19 mouse cellular contexts compared by ENCODE assay signal in the genomic region with DNA sequence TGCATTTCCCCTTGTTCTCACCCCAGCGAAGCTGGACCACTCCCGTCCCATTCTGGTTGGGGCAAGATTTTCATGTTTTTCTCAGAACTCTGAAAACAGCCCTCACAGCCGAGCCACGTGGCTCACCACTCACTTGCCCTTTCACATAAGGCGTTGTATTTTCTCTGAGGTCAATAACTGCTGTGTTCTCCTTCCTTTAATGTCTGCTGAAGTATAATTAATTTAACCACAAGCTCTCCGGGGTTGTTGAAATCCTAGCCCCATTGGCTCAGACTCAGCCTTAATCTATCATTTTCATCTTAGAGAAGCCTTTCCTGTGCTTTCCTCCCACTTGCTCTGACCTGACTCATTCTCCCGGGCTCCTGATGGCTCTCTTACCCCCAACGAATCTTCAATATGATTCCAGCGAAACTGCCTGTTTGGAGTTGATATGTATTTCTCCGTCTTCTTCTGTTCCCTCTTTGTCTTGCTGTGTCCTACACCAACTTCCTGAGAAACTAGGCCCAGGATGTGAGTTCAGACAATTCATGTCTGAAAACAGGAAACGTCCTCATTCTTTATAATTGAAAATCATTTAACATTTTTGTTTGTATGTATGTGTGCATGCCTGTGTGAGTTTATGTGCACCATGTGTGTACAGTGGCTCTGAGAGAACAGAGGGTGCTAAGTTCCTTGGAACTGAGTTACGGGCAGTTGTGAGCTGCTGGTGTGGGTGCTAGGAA. TPM values are rescaled to one million over a fixed set of nuclear protein-coding genes. Genes with fewer than 3 reads are reported as not detected.
DNase-seq lines count a peak whose midpoint lies in the region; ATAC-seq and TF ChIP-seq lines count a peak whose summit lies in the region.
"Had no signal": no experiment of that assay in that cellular context is flagged by ENCODE, and none has a peak within 500 bp of the region (broad histone marks: within the 10 kb centered on the region; RNA-seq: fewer than 3 reads in every experiment).

No protein-coding gene starts in this region.

- no peak overlapping the region for H3K4me2 ChIP-seq in midbrain, embryonic 15.5 days
- H3K4me2 ChIP-seq: embryonic facial prominence, embryonic 13.5 days; forebrain, embryonic 13.5 days; liver, embryonic 13.5 days; midbrain, embryonic 11.5 days; neural tube, embryonic 12.5 days had no signal

- TF ChIP-seq CTCF in thymus, adult 2 months (IDR thresholded peaks at IDR 0.05; ENCODE audit: borderline replicate concordance, control insufficient read depth, extremely low read depth, insufficient read depth, low read length, poor library complexity): no peak

- H3K27me3 ChIP-seq in thymus, adult 2 months (ENCODE audit: control insufficient read depth, insufficient read depth, low read length): no peaks in the 10 kb centered on the region
- H3K27me3 ChIP-seq in midbrain, embryonic 15.5 days (replicated peaks): no peaks in the 10 kb centered on the region
- H3K27me3 ChIP-seq: embryonic facial prominence, embryonic 13.5 days; forebrain, embryonic 13.5 days; neural tube, embryonic 12.5 days had no signal

- peak; percentile 14 for DNase-seq in embryo, embryonic 10.5 days (ENCODE audit: low spot score)
- DNase-seq in embryo, embryonic 9.5 days (ENCODE audit: extremely low spot score): no peak
- no peak for DNase-seq in thymus, adult 2 months
- no peak for DNase-seq in thymus, postnatal 0 days (ENCODE audit: low spot score)
- peak; percentile 23 to 49 for DNase-seq in natural killer cell, adult 2 months (ENCODE audit: low spot score in 2 of 2)
- no peak for DNase-seq in cerebellum, adult 9-11 months
- DNase-seq: adrenal gland, adult 2 months; cerebellum, adult 9-10 months; kidney, adult 2 months; liver, embryonic 13.5 days; lung, postnatal 10 days had no signal

- H3K9me3 ChIP-seq in midbrain, embryonic 15.5 days: no peaks in the 10 kb centered on the region
- H3K9me3 ChIP-seq: embryonic facial prominence, embryonic 13.5 days; forebrain, embryonic 13.5 days; heart, embryonic 10.5 days; limb, embryonic 10.5 days; liver, embryonic 13.5 days; neural tube, embryonic 12.5 days had no signal

- H3K9ac ChIP-seq in midbrain, embryonic 15.5 days: no peak overlapping the region
- H3K9ac ChIP-seq: embryonic facial prominence, embryonic 13.5 days; forebrain, embryonic 13.5 days; liver, embryonic 13.5 days; neural tube, embryonic 12.5 days had no signal

- no peaks in the 10 kb centered on the region for H3K36me3 ChIP-seq in thymus, adult 2 months (ENCODE audit: control insufficient read depth, insufficient read depth, low read length)
- H3K36me3 ChIP-seq in midbrain, embryonic 15.5 days (replicated peaks): no peaks in the 10 kb centered on the region
- H3K36me3 ChIP-seq: embryonic facial prominence, embryonic 13.5 days; heart, embryonic 10.5 days; limb, embryonic 10.5 days; liver, embryonic 13.5 days; neural tube, embryonic 12.5 days had no signal

- peak; percentile 59 for ATAC-seq in granulocyte monocyte progenitor cell, adult 5-6 weeks (replicated peaks; ENCODE audit: poor library complexity, severe bottlenecking)
- ATAC-seq in midbrain, embryonic 15.5 days (replicated peaks): no peak
- ATAC-seq: forebrain, embryonic 13.5 days had no signal

- H3K4me3 ChIP-seq in thymus, adult 2 months (ENCODE audit: control insufficient read depth, insufficient read depth, low read length): no peak overlapping the region
- H3K4me3 ChIP-seq in midbrain, embryonic 15.5 days: no peak overlapping the region
- H3K4me3 ChIP-seq: embryonic facial prominence, embryonic 13.5 days; forebrain, embryonic 13.5 days; heart, embryonic 10.5 days; limb, embryonic 10.5 days; liver, embryonic 13.5 days; neural tube, embryonic 12.5 days had no signal

- no peak for TF ChIP-seq POLR2A in thymus, adult 2 months (IDR thresholded peaks at IDR 0.05; ENCODE audit: control insufficient read depth, extremely low read depth, insufficient read depth, low read length, poor library complexity)

- H3K27ac ChIP-seq in thymus, adult 2 months (ENCODE audit: control insufficient read depth, insufficient read depth, low read length): peak overlapping the region; percentile 60; the same call in 1 of the 2 replicates
- no peak overlapping the region for H3K27ac ChIP-seq in midbrain, embryonic 15.5 days
- H3K27ac ChIP-seq: embryonic facial prominence, embryonic 13.5 days; forebrain, embryonic 13.5 days; heart, embryonic 10.5 days; limb, embryonic 10.5 days; liver, embryonic 13.5 days; neural tube, embryonic 12.5 days had no signal

- H3K4me1 ChIP-seq in thymus, adult 2 months (replicated peaks; ENCODE audit: control insufficient read depth, insufficient read depth, low read length): peaks cover 18% of the 10 kb centered on the region
- H3K4me1 ChIP-seq in midbrain, embryonic 15.5 days: no peaks in the 10 kb centered on the region
- H3K4me1 ChIP-seq: forebrain, embryonic 13.5 days; neural tube, embryonic 12.5 days had no signal

- 24% methylated on average over 12 of the region's 12 CpGs for WGBS in thymus, adult 2 months
- 76% methylated on average over 12 of the region's 12 CpGs for WGBS in midbrain, embryonic 15.5 days

RNA-seq across cellular contexts. Expression of a gene that starts 22.4 kb away (rescaled TPM):
- polyA plus RNA-seq in thymus, adult 2 months (2012; rRNA removed): 23.3 and 28.3 TPM in 2 replicates
- polyA plus RNA-seq in thymus, postnatal 0 days (2015; fragmentation: Nextera tagmentation; extraction: Ambion mirVana): 25.9 and 31.5 TPM in 2 replicates
- 12.2 and 14.3 TPM in 2 replicates for total RNA-seq in granulocyte monocyte progenitor cell, adult 5-6 weeks (2014; fragmentation: Nextera tagmentation)
- total RNA-seq in granulocyte monocyte progenitor cell, adult 5-6 weeks (2017): 12.1 and 22.2 TPM in 2 replicates
- polyA plus RNA-seq in midbrain, embryonic 15.5 days (2015; fragmentation: Nextera tagmentation; extraction: Ambion mirVana): 22.4 and 23.6 TPM in 2 replicates

RNA-seq across cellular contexts. Expression of a gene that starts 45.1 kb away (rescaled TPM):
- 37.9 and 41.5 TPM in 2 replicates for polyA plus RNA-seq in thymus, adult 2 months (2012; rRNA removed)
- 10.8 and 12.2 TPM in 2 replicates for polyA plus RNA-seq in thymus, postnatal 0 days (2015; fragmentation: Nextera tagmentation; extraction: Ambion mirVana)
- 7.9 and 15.7 TPM in 2 replicates for total RNA-seq in granulocyte monocyte progenitor cell, adult 5-6 weeks (2014; fragmentation: Nextera tagmentation)
- total RNA-seq in granulocyte monocyte progenitor cell, adult 5-6 weeks (2017): 7.5 and 9.8 TPM in 2 replicates
- 19.5 and 19.9 TPM in 2 replicates for polyA plus RNA-seq in midbrain, embryonic 15.5 days (2015; fragmentation: Nextera tagmentation; extraction: Ambion mirVana)

Comparison
In these comparisons a context has a peak if more than half of its experiments do, and no peak if none do; other contexts are left out.
1. DNase-seq: peak in embryo, embryonic 10.5 days (single experiment) and natural killer cell, adult 2 months (2 of 2); none in embryo, embryonic 9.5 days (single experiment), thymus, adult 2 months (single experiment), thymus, postnatal 0 days (single experiment) and cerebellum, adult 9-11 months (single experiment).